Mouse (Mus musculus) kidney, embryonic 16.5 days (tissue): Measurements from ENCODE around the gene Dennd2a. TPM values are rescaled to one million over a fixed set of nuclear protein-coding genes. Genes with fewer than 3 reads are reported as not detected.

Experiments used
- ATAC-seq: fragments of 200-750 bp; cut with Nextera tagmentation; 2 replicates; pipeline ENCODE4 v1.8.0; 2017; ENCODE audit warnings: moderate TSS enrichment; ENCODE audit not compliant: low FRiP score, low TSS enrichment
- H3K27ac ChIP-seq: fragments of 300-500 bp; sonication (generic); 2 replicates; pipeline ENCODE4 v1.5.1; 2014; ENCODE audit warnings: low read length
- H3K27me3 ChIP-seq: fragments of 300-500 bp; sonication (generic); 2 replicates; pipeline ENCODE4 v1.6.1; 2014; ENCODE audit warnings: low read length, control low read depth, mixed read lengths; ENCODE audit not compliant: insufficient read depth
- H3K36me3 ChIP-seq: fragments of 300-500 bp; sonication (generic); 2 replicates; pipeline ENCODE4 v1.6.1; 2014; ENCODE audit warnings: low read length, control low read depth, mixed read lengths; ENCODE audit not compliant: insufficient read depth
- H3K4me1 ChIP-seq: fragments of 300-500 bp; sonication (generic); 2 replicates; pipeline ENCODE4 v1.6.1; 2014; ENCODE audit warnings: low read length, control low read depth, mixed read lengths; ENCODE audit not compliant: insufficient read depth
- H3K4me2 ChIP-seq: fragments of 300-500 bp; sonication (generic); replicated peaks from 2 replicates; pipeline ENCODE4 v1.6.1; 2014; ENCODE audit warnings: low read depth, low read length
- H3K4me3 ChIP-seq: fragments of 300-500 bp; sonication (generic); 2 replicates; pipeline ENCODE4 v1.5.1; 2014; ENCODE audit warnings: mild to moderate bottlenecking, low read length
- H3K9ac ChIP-seq: fragments of 300-500 bp; sonication (generic); replicated peaks from 2 replicates; pipeline ENCODE4 v1.6.1; 2014; ENCODE audit warnings: low read length
- H3K9me3 ChIP-seq: fragments of 300-500 bp; sonication (generic); 2 replicates; pipeline ENCODE4 v1.6.1; 2016; ENCODE audit warnings: low read length, control low read depth
- WGBS: fragments of 180-500 bp; shearing (Covaris S2); extraction: QIAGEN DNeasy Blood & Tissue Kit; methylation state at CpG from one replicate; pipeline ENCODE4 v1.1.7; 2014; 5-methylcytosine and 5-hydroxymethylcytosine counted together
- polyA plus RNA-seq: library from polyadenylated mRNA; unstranded; fragments of >200 nt; fragmentation: Nextera tagmentation; extraction: Ambion mirVana; gene quantifications from 2 replicates; pipeline ENCODE4 v1.2.1, GENCODE M21; 2015

The Dennd2a gene
- polyA plus RNA-seq, 1 experiment from 2014 or later, result 20.9 TPM

GRCm38 (mm10) chr6:39429007-39429788, 128.5 kb downstream of the Dennd2a start:
- Histone ChIP-seq H3K9ac (no peak overlapping the region), H3K27ac (no peak overlapping the region), H3K4me2 (no peak overlapping the region), H3K36me3 (no peaks in the 10 kb centered on the region), H3K27me3 (no peaks in the 10 kb centered on the region), H3K4me3 (no peak overlapping the region), H3K9me3 (no peaks in the 10 kb centered on the region), H3K4me1 (no peaks in the 10 kb centered on the region)
- ATAC-seq, result no peak
- 75% methylated on average over 6 of the region's 6 CpGs for WGBS

- H3K9me3 ChIP-seq, result no peaks in the 10 kb centered on the region
- no peak overlapping the region for H3K4me2 ChIP-seq
- no peaks in the 10 kb centered on the region; the same call in 1 of the 2 replicates for H3K27me3 ChIP-seq
- H3K27ac ChIP-seq, result no peak overlapping the region
- no peak overlapping the region for H3K9ac ChIP-seq
- no peak overlapping the region for H3K4me3 ChIP-seq
- 80% methylated on average over 4 of the region's 4 CpGs for WGBS
- ATAC-seq, result no peak
- H3K36me3 ChIP-seq, result no peaks in the 10 kb centered on the region
- no peaks in the 10 kb centered on the region for H3K4me1 ChIP-seq
Measured at GRCm38 (mm10) chr6:39427276-39428003, 130.2 kb downstream of the Dennd2a start.

- Histone ChIP-seq H3K4me1 (no peaks in the 10 kb centered on the region), H3K4me3 (no peak overlapping the region)
- 97% methylated on average over 4 of the region's 4 CpGs for WGBS
Measured at GRCm38 (mm10) chr6:39426725-39427124, 130.9 kb downstream of the Dennd2a start.

GRCm38 (mm10) chr6:39425181-39425580, 132.5 kb downstream of the Dennd2a start:
- Histone ChIP-seq H3K9ac (no peak overlapping the region), H3K4me1 (no peaks in the 10 kb centered on the region), H3K4me2 (no peak overlapping the region), H3K4me3 (no peak overlapping the region), H3K27ac (no peak overlapping the region), H3K9me3 (no peaks in the 10 kb centered on the region), H3K36me3 (no peaks in the 10 kb centered on the region), H3K27me3 (peaks cover 4% of the 10 kb centered on the region; the same call in 1 of the 2 replicates)
- ATAC-seq, result no peak
- 79% methylated on average over 2 of the region's 2 CpGs for WGBS

More at GRCm38 (mm10) chr6:39426725-39427124, 130.9 kb downstream of the Dennd2a start:
- no peak overlapping the region for H3K27ac ChIP-seq
- no peak for ATAC-seq
- H3K27me3 ChIP-seq, result no peaks in the 10 kb centered on the region; the same call in 1 of the 2 replicates
- H3K4me2 ChIP-seq, result no peak overlapping the region
- no peaks in the 10 kb centered on the region for H3K36me3 ChIP-seq
- H3K9ac ChIP-seq, result no peak overlapping the region
- no peaks in the 10 kb centered on the region for H3K9me3 ChIP-seq

DNA sequence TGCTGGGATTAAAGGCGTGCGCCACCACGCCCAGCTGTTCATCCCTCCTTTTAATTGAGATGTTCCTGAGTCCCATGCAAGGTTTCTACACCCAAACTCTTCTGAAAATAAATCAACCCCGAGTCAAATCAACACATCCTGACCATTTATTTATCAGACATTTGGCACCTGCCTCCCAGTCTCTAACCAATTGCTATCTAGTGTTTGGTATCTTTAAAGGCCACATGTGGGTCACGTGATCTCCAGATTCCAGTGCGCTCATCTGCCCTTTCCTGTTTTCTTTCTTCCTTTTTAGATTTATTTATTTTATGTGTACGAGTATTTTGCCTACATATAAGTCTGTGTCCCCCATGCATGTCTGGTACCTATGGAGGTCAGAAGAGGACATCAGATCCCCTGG, 134.0 kb downstream of the Dennd2a start:
- Histone ChIP-seq H3K4me3 (no peak overlapping the region), H3K27me3 (peaks cover 4% of the 10 kb centered on the region; the same call in 1 of the 2 replicates), H3K27ac (no peak overlapping the region), H3K4me2 (no peak overlapping the region), H3K4me1 (peaks cover 7% of the 10 kb centered on the region; the same call in 1 of the 2 replicates), H3K9ac (no peak overlapping the region), H3K9me3 (no peaks in the 10 kb centered on the region), H3K36me3 (no peaks in the 10 kb centered on the region)
- ATAC-seq, result no peak
- 88% methylated on average over 7 of the region's 7 CpGs for whole genome bisulfite sequencing

- 66% methylated on average over 6 of the region's 6 CpGs for WGBS
- ATAC-seq, result no peak
- no peak overlapping the region for H3K9ac ChIP-seq
- H3K9me3 ChIP-seq, result no peaks in the 10 kb centered on the region
- H3K4me3 ChIP-seq, result no peak overlapping the region
- no peak overlapping the region for H3K4me2 ChIP-seq
- peaks cover 8% of the 10 kb centered on the region; the same call in 1 of the 2 replicates for H3K4me1 ChIP-seq
- H3K27me3 ChIP-seq, result peaks cover 8% of the 10 kb centered on the region
- no peak overlapping the region for H3K27ac ChIP-seq
- H3K36me3 ChIP-seq, result no peaks in the 10 kb centered on the region
Measured at GRCm38 (mm10) chr6:39423130-39423551, 134.5 kb downstream of the Dennd2a start.

DNA sequence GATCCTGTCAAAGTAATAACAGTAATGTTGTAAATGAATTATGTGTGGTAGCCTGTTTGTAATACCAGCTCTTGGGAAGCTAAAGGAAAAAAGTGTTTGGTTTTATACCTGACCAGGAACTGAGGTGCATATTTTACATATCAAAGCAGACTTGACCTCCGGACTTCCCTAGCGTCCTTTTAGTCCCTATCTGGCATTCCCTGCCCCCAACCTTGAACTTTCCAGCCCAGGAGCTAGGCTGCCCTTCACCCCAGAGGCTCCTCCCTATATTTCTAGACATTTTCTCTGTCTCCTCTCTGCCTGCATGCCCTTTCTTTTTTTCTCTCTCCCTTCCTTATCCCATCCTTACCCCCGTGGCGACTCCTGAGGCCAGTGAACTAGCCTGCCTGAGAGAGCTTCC, 136.8 kb downstream of the Dennd2a start:
- ATAC-seq, result no peak
- 51% methylated on average over 4 of the region's 4 CpGs for WGBS
- H3K9me3 ChIP-seq, result no peaks in the 10 kb centered on the region
- H3K27ac ChIP-seq, result no peak overlapping the region
- no peaks in the 10 kb centered on the region for H3K36me3 ChIP-seq
- peaks cover 13% of the 10 kb centered on the region for H3K27me3 ChIP-seq
- H3K4me1 ChIP-seq, result peaks cover 8% of the 10 kb centered on the region; the same call in 1 of the 2 replicates
- no peak overlapping the region for H3K4me2 ChIP-seq
- H3K9ac ChIP-seq, result no peak overlapping the region
- no peak overlapping the region; the same call in 1 of the 2 replicates for H3K4me3 ChIP-seq

DNA sequence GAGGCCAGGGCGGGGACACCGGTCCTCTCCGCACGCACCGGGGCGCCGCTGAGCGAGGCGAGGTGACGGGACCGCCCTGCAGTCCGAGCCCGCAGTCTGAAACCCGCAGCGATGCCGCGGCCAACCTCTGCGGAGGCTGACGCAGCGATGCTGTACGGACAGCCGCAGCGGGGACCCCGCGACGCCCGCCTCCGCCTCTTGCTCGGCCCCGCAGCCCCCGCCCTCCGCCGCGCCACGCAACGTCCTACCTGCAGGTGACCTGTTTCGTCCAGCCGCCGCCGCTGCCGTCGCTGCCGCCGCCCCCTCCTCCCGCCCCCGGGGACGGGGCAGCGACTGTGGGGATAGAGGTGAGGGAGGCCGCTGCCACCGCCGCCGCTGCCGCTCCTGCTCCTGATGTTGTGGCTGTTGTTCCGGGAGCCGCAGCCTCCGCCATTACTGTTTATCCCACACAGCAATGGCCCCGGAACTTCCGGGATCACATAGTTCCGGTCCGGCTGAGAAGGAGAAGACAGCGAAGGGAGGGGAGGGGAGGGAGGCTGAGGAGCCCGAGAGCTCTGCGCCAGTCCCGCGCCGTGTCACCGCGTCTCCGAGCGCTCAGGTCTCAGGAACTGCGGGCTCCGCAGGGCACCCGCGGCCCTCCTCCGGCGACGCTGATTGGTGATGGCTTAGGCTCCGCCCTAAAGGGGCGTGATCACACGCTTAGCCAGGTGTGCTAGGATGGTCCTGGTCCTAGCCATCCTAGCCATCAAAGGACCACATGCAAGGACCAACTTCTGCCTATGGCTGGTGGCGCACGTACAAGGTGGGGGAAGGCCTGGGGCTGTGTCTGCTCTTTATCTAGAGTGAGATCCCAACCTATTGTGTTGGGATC, 137.6 kb downstream of the Dennd2a start, which contains the start of gene Mkrn1:
Mkrn1 (minus strand) TSS at position 612 of the 871 bp plus-strand sequence.
- Histone ChIP-seq H3K4me3 (peak within 1 kb of the TSS; percentile 96), H3K36me3 (no peaks in the 10 kb centered on the region), H3K4me1 (peaks cover 8% of the 10 kb centered on the region; the same call in 1 of the 2 replicates), H3K27me3 (peaks cover 13% of the 10 kb centered on the region), H3K9ac (peak within 1 kb of the TSS; percentile 87), H3K27ac (peak within 1 kb of the TSS; percentile 88), H3K9me3 (no peaks in the 10 kb centered on the region), H3K4me2 (peak within 1 kb of the TSS; percentile 69)
- under 1% methylated on average over 60 of the region's 82 CpGs for WGBS
- ATAC-seq, result peak; percentile 94

GRCm38 (mm10) chr6:39419386-39419850, 138.2 kb downstream of the Dennd2a start:
- WGBS, result under 1% methylated on average over 38 of the region's 43 CpGs
- Histone ChIP-seq H3K9ac (peak overlapping the region; percentile 87), H3K27ac (peak overlapping the region; percentile 88), H3K27me3 (peaks cover 13% of the 10 kb centered on the region), H3K9me3 (no peaks in the 10 kb centered on the region), H3K4me3 (peak overlapping the region; percentile 96), H3K36me3 (no peaks in the 10 kb centered on the region), H3K4me2 (peak overlapping the region; percentile 69), H3K4me1 (peaks cover 8% of the 10 kb centered on the region; the same call in 1 of the 2 replicates)
- ATAC-seq, result no peak; the same call in 1 of the 2 replicates
